Mouse (Mus musculus): ENCODE results near the gene Fundc1. TPM values are rescaled to one million over a fixed set of nuclear protein-coding genes. Genes with fewer than 3 reads are reported as not detected.

Gene Fundc1
- polyA plus RNA-seq, 1 experiment, result 36.6 TPM

- no peak overlapping the region for H3K4me3 ChIP-seq (ENCODE audit: insufficient read depth, low read length)
- H3K4me1 ChIP-seq (ENCODE audit: control insufficient read depth, insufficient read depth, low read length), result no peaks in the 10 kb centered on the region
- TF ChIP-seq CTCF (IDR thresholded peaks at IDR 0.05; ENCODE audit: extremely low read depth, insufficient read depth, low read length) (no peak), POLR2A (IDR thresholded peaks at IDR 0.05; ENCODE audit: extremely low read depth, insufficient read depth, low read length) (no peak)
- no peak overlapping the region for H3K27ac ChIP-seq (ENCODE audit: insufficient read depth, low read length)
These were observed 60.0 kb downstream of the Fundc1 start for GRCm38 (mm10) chrX:17512021-17512602.

All from cortical plate, adult 2 months (tissue).